Comparison of ENCODE assay signal across 15 mouse cellular contexts in genomic region chr4:147957141-147957540, GRCm38 (mm10). TPM values are rescaled to one million over a fixed set of nuclear protein-coding genes. Genes with fewer than 3 reads are reported as not detected.
DNase-seq lines count a peak whose midpoint lies in the region; ATAC-seq and TF ChIP-seq lines count a peak whose summit lies in the region.
"Had no signal": no experiment of that assay in that cellular context is flagged by ENCODE, and none has a peak within 500 bp of the region (broad histone marks: within the 10 kb centered on the region; RNA-seq: fewer than 3 reads in every experiment).

No protein-coding gene starts in this region.

- no peak overlapping the region for H3K27ac ChIP-seq in intestine, embryonic 14.5 days (ENCODE audit: low read depth)
- no peak overlapping the region for H3K27ac ChIP-seq in intestine, postnatal 0 days (ENCODE audit: low read depth, low read length)
- H3K27ac ChIP-seq in limb, embryonic 11.5 days (replicated peaks; ENCODE audit: low read depth, low read length) = no peak overlapping the region
- H3K27ac ChIP-seq: limb, embryonic 13.5 days; stomach, embryonic 15.5 days had no signal

- no peaks in the 10 kb centered on the region for H3K27me3 ChIP-seq in intestine, embryonic 14.5 days (replicated peaks; ENCODE audit: control insufficient read depth, insufficient read depth, low read length)
- no peaks in the 10 kb centered on the region for H3K27me3 ChIP-seq in intestine, postnatal 0 days (replicated peaks; ENCODE audit: control insufficient read depth, insufficient read depth, low read length)
- no peaks in the 10 kb centered on the region for H3K27me3 ChIP-seq in limb, embryonic 11.5 days (ENCODE audit: control insufficient read depth, insufficient read depth, low read length)
- H3K27me3 ChIP-seq: limb, embryonic 13.5 days; stomach, embryonic 15.5 days had no signal

- 39% methylated on average over 11 of the region's 11 CpGs for WGBS in intestine, embryonic 14.5 days
- 44% methylated on average over 11 of the region's 11 CpGs for WGBS in intestine, postnatal 0 days
- 44% methylated on average over 11 of the region's 11 CpGs for WGBS in limb, embryonic 11.5 days

- no peaks in the 10 kb centered on the region for H3K9me3 ChIP-seq in intestine, embryonic 14.5 days (ENCODE audit: control insufficient read depth, low read length)
- H3K9me3 ChIP-seq in intestine, postnatal 0 days (ENCODE audit: control insufficient read depth) = no peaks in the 10 kb centered on the region
- H3K9me3 ChIP-seq in limb, embryonic 11.5 days (ENCODE audit: control insufficient read depth, low read length) = no peaks in the 10 kb centered on the region
- H3K9me3 ChIP-seq: limb, embryonic 13.5 days; stomach, embryonic 15.5 days had no signal

- no peak for TF ChIP-seq POLR2A in brain, embryonic 14.5 days (IDR thresholded peaks at IDR 0.05; ENCODE audit: borderline replicate concordance, extremely low read depth, insufficient read depth, insufficient read length, poor library complexity, severe bottlenecking)

- no peak overlapping the region for H3K9ac ChIP-seq in intestine, embryonic 14.5 days (ENCODE audit: low read length)
- H3K9ac ChIP-seq in intestine, postnatal 0 days (ENCODE audit: low read depth, low read length) = no peak overlapping the region
- no peak overlapping the region for H3K9ac ChIP-seq in limb, embryonic 11.5 days (ENCODE audit: low read length)
- H3K9ac ChIP-seq: limb, embryonic 13.5 days; stomach, embryonic 15.5 days had no signal

- no peak overlapping the region for H3K4me3 ChIP-seq in intestine, embryonic 14.5 days (ENCODE audit: low read depth, low read length)
- no peak overlapping the region for H3K4me3 ChIP-seq in intestine, postnatal 0 days (ENCODE audit: low read depth, low read length)
- H3K4me3 ChIP-seq in limb, embryonic 11.5 days (ENCODE audit: low read depth, low read length) = no peak overlapping the region
- H3K4me3 ChIP-seq: limb, embryonic 13.5 days; stomach, embryonic 15.5 days had no signal

- intact Hi-C loops in left cerebral cortex, postnatal 14 days (cut with DNase I) = no loop called here

- no peak for ATAC-seq in intestine, embryonic 14.5 days (replicated peaks; ENCODE audit: low FRiP score, low TSS enrichment, low read depth)
- no peak for ATAC-seq in intestine, postnatal 0 days
- no peak for ATAC-seq in limb, embryonic 11.5 days (ENCODE audit: insufficient number of reproducible peaks, low FRiP score, low TSS enrichment, low read depth)
- ATAC-seq: forebrain, embryonic 14.5 days had no signal

- no peaks in the 10 kb centered on the region for H3K36me3 ChIP-seq in intestine, embryonic 14.5 days (ENCODE audit: control insufficient read depth, insufficient read depth, low read length)
- no peaks in the 10 kb centered on the region for H3K36me3 ChIP-seq in intestine, postnatal 0 days (ENCODE audit: control insufficient read depth, insufficient read depth)
- no peaks in the 10 kb centered on the region for H3K36me3 ChIP-seq in limb, embryonic 11.5 days (ENCODE audit: control insufficient read depth, insufficient read depth, low read length)
- H3K36me3 ChIP-seq: limb, embryonic 13.5 days; stomach, embryonic 15.5 days had no signal

- no peak overlapping the region for H3K4me2 ChIP-seq in intestine, embryonic 14.5 days (ENCODE audit: low read length)
- H3K4me2 ChIP-seq in intestine, postnatal 0 days (replicated peaks; ENCODE audit: low read depth) = no peak overlapping the region
- H3K4me2 ChIP-seq in limb, embryonic 11.5 days (ENCODE audit: low read depth, severe bottlenecking) = no peak overlapping the region
- H3K4me2 ChIP-seq: limb, embryonic 13.5 days; stomach, embryonic 15.5 days had no signal

- H3K4me1 ChIP-seq in intestine, embryonic 14.5 days (replicated peaks; ENCODE audit: control insufficient read depth, insufficient read depth, low read length) = no peaks in the 10 kb centered on the region
- H3K4me1 ChIP-seq in intestine, postnatal 0 days (replicated peaks; ENCODE audit: control insufficient read depth, insufficient read depth, low read length) = no peaks in the 10 kb centered on the region
- H3K4me1 ChIP-seq in limb, embryonic 11.5 days (ENCODE audit: control insufficient read depth, insufficient read depth, low read length) = no peaks in the 10 kb centered on the region
- H3K4me1 ChIP-seq: limb, embryonic 13.5 days; stomach, embryonic 15.5 days had no signal

- DNase-seq in intestine, embryonic 14.5 days (ENCODE audit: low spot score) = peak; percentile 83
- peak; percentile 58 for DNase-seq in ES-CJ7 (ENCODE audit: low read depth, low spot score)
- peak; percentile 13 for DNase-seq in brain, embryonic 14.5 days (ENCODE audit: low read depth)
- peak; percentile 80 for DNase-seq in limb, embryonic 11.5 days (ENCODE audit: low spot score)
- DNase-seq in left cerebral cortex, postnatal 14 days (ENCODE audit: low spot score in 2 of 2) = no peak
- no peak for DNase-seq in thymus, postnatal 10 days (ENCODE audit: low spot score in 2 of 2)
- DNase-seq: cerebellum, postnatal 25 days; heart, postnatal 36 days; kidney, postnatal 14 days; right cerebral cortex, adult 18-20 months had no signal

- TF ChIP-seq CTCF in intestine, postnatal 0 days (IDR thresholded peaks at IDR 0.05; ENCODE audit: low read depth) = no peak
- TF ChIP-seq CTCF in brain, embryonic 14.5 days (IDR thresholded peaks at IDR 0.05; ENCODE audit: borderline replicate concordance, extremely low read depth, insufficient read depth, insufficient read length) = no peak

RNA-seq across cellular contexts. Expression of gene 2510039O18Rik, which starts 16.4 kb away (rescaled TPM):
- polyA plus RNA-seq in intestine, embryonic 14.5 days (2014; fragmentation: Nextera tagmentation; extraction: Ambion mirVana) = 19.9 and 21.3 TPM in 2 replicates
- polyA plus RNA-seq in intestine, postnatal 0 days (2015; fragmentation: Nextera tagmentation; extraction: Ambion mirVana) = 25.7 and 26.3 TPM in 2 replicates
- 56.2 and 63.5 TPM in 2 replicates for polyA plus RNA-seq in brain, embryonic 14.5 days (2012; rRNA removed)
- polyA plus RNA-seq in limb, embryonic 11.5 days (2014; fragmentation: Nextera tagmentation; extraction: Ambion mirVana) = 17.4 and 19.7 TPM in 2 replicates
- total RNA-seq in left cerebral cortex, postnatal 14 days (2021) = 10 to 100 TPM; 26.8 to 30.6 TPM

RNA-seq across cellular contexts. Expression of gene Plod1, which starts 20.6 kb away (rescaled TPM):
- 40.9 and 44.1 TPM in 2 replicates for polyA plus RNA-seq in intestine, embryonic 14.5 days (2014; fragmentation: Nextera tagmentation; extraction: Ambion mirVana)
- 28.0 and 28.8 TPM in 2 replicates for polyA plus RNA-seq in intestine, postnatal 0 days (2015; fragmentation: Nextera tagmentation; extraction: Ambion mirVana)
- 19.7 and 25.3 TPM in 2 replicates for polyA plus RNA-seq in brain, embryonic 14.5 days (2012; rRNA removed)
- 39.0 and 40.9 TPM in 2 replicates for polyA plus RNA-seq in limb, embryonic 11.5 days (2014; fragmentation: Nextera tagmentation; extraction: Ambion mirVana)
- 10 to 100 TPM; 20.3 to 21.8 TPM for total RNA-seq in left cerebral cortex, postnatal 14 days (2021)

RNA-seq across cellular contexts. Expression of gene Nppb, which starts 28.4 kb away (rescaled TPM):
- 0.40 TPM in 1 of 2 replicates, not detected in the other for polyA plus RNA-seq in intestine, embryonic 14.5 days (2014; fragmentation: Nextera tagmentation; extraction: Ambion mirVana)
- polyA plus RNA-seq in intestine, postnatal 0 days (2015; fragmentation: Nextera tagmentation; extraction: Ambion mirVana) = not detected in 2 replicates
- not detected in 2 replicates for polyA plus RNA-seq in brain, embryonic 14.5 days (2012; rRNA removed)
- not detected in 2 replicates for polyA plus RNA-seq in limb, embryonic 11.5 days (2014; fragmentation: Nextera tagmentation; extraction: Ambion mirVana)
- not detected for total RNA-seq in left cerebral cortex, postnatal 14 days (2021)
- total RNA-seq: gastrocnemius, postnatal 4 days had no signal
- polyA plus RNA-seq: forebrain, embryonic 14.5 days; limb, embryonic 13.5 days; stomach, embryonic 15.5 days had no signal

RNA-seq across cellular contexts. Expression of gene Nppa, which starts 43.4 kb away (rescaled TPM):
- polyA plus RNA-seq in intestine, embryonic 14.5 days (2014; fragmentation: Nextera tagmentation; extraction: Ambion mirVana) = 0.28 and 0.56 TPM in 2 replicates
- polyA plus RNA-seq in intestine, postnatal 0 days (2015; fragmentation: Nextera tagmentation; extraction: Ambion mirVana) = 1.4 TPM in 2 replicates
- 0.85 and 1.1 TPM in 2 replicates for polyA plus RNA-seq in brain, embryonic 14.5 days (2012; rRNA removed)
- 0.31 and 2.0 TPM in 2 replicates for polyA plus RNA-seq in limb, embryonic 11.5 days (2014; fragmentation: Nextera tagmentation; extraction: Ambion mirVana)
- 1 to 10 TPM in 1 of 2 experiments, under 1 TPM in 1; 0.53 to 1.3 TPM for total RNA-seq in left cerebral cortex, postnatal 14 days (2021)
- total RNA-seq: gastrocnemius, postnatal 4 days had no signal
- polyA plus RNA-seq: limb, embryonic 13.5 days had no signal

RNA-seq across cellular contexts. Expression of gene Mfn2, which starts 52.6 kb away (rescaled TPM):
- polyA plus RNA-seq in intestine, embryonic 14.5 days (2014; fragmentation: Nextera tagmentation; extraction: Ambion mirVana) = 31.6 and 33.3 TPM in 2 replicates
- 44.2 and 46.9 TPM in 2 replicates for polyA plus RNA-seq in intestine, postnatal 0 days (2015; fragmentation: Nextera tagmentation; extraction: Ambion mirVana)
- polyA plus RNA-seq in brain, embryonic 14.5 days (2012; rRNA removed) = 61.7 and 84.6 TPM in 2 replicates
- 20.7 and 23.7 TPM in 2 replicates for polyA plus RNA-seq in limb, embryonic 11.5 days (2014; fragmentation: Nextera tagmentation; extraction: Ambion mirVana)
- total RNA-seq in left cerebral cortex, postnatal 14 days (2021) = 100 to 1,000 TPM; 184 TPM

Comparison
In these comparisons a context has a peak if more than half of its experiments do, and no peak if none do; other contexts are left out.
1. DNase-seq: peak in intestine, embryonic 14.5 days (single experiment), ES-CJ7 (single experiment), brain, embryonic 14.5 days (single experiment) and limb, embryonic 11.5 days (single experiment); none in left cerebral cortex, postnatal 14 days (0 of 2) and thymus, postnatal 10 days (0 of 2).